Mouse (Mus musculus): ENCODE data around the gene Trpc5. TPM values are rescaled to one million over a fixed set of nuclear protein-coding genes. Genes with fewer than 3 reads are reported as not detected.

Gene Trpc5
- total RNA-seq, 1 experiment from 2014 or later, result not detected

GRCm38 (mm10) chrX:144408036-144408435 is 279.9 kb downstream of the Trpc5 start:
- no peak for ATAC-seq (replicated peaks in 1 of 2; ENCODE audit: insufficient read depth in 1 of 2, low FRiP score in 2 of 2, low TSS enrichment in 1 of 2, low read depth in 1 of 2, poor library complexity in 2 of 2, severe bottlenecking in 2 of 2)

GRCm38 (mm10) chrX:144403526-144403925 is 284.5 kb downstream of the Trpc5 start:
- ATAC-seq (replicated peaks in 1 of 2; ENCODE audit: insufficient read depth in 1 of 2, low FRiP score in 2 of 2, low TSS enrichment in 1 of 2, low read depth in 1 of 2, poor library complexity in 2 of 2, severe bottlenecking in 2 of 2), result peak; percentile 74 to 86; a peak in 3 of 4 replicates

GRCm38 (mm10) chrX:144374196-144374595 is 313.8 kb downstream of the Trpc5 start:
- ATAC-seq (replicated peaks in 1 of 2; ENCODE audit: insufficient read depth in 1 of 2, low FRiP score in 2 of 2, low TSS enrichment in 1 of 2, low read depth in 1 of 2, poor library complexity in 2 of 2, severe bottlenecking in 2 of 2), result no peak

GRCm38 (mm10) chrX:144338355-144338754 is 349.6 kb downstream of the Trpc5 start:
- no peak for ATAC-seq (replicated peaks in 1 of 2; ENCODE audit: insufficient read depth in 1 of 2, low FRiP score in 2 of 2, low TSS enrichment in 1 of 2, low read depth in 1 of 2, poor library complexity in 2 of 2, severe bottlenecking in 2 of 2)

- ATAC-seq (replicated peaks in 1 of 2; ENCODE audit: insufficient read depth in 1 of 2, low FRiP score in 2 of 2, low TSS enrichment in 1 of 2, low read depth in 1 of 2, poor library complexity in 2 of 2, severe bottlenecking in 2 of 2), result no peak
Observed at GRCm38 (mm10) chrX:144337938-144338337, 350.0 kb downstream of the Trpc5 start.

GRCm38 (mm10) chrX:144335332-144336015 is 352.5 kb downstream of the Trpc5 start:
- ATAC-seq (replicated peaks in 1 of 2; ENCODE audit: insufficient read depth in 1 of 2, low FRiP score in 2 of 2, low TSS enrichment in 1 of 2, low read depth in 1 of 2, poor library complexity in 2 of 2, severe bottlenecking in 2 of 2), result no peak

Other genes with a start within 250 kb of the Trpc5 start
- gene Trpc5os, start 231.6 kb downstream of the Trpc5 start, total RNA-seq (2017), result not detected in 2 replicates
- not detected in 2 replicates for gene Rtl4, start 727 bp upstream of the Trpc5 start, total RNA-seq (2017)